Mouse (Mus musculus): ENCODE data around the gene Armc6. TPM values are rescaled to one million over a fixed set of nuclear protein-coding genes. Genes with fewer than 3 reads are reported as not detected.
A peak's percentile ranks its signal among the peaks of the same experiment; 100 is the strongest.

Gene Armc6
- 10 to 100 TPM in 1 of 2 experiments, 1 to 10 TPM in 1; 8.9 to 13.9 TPM for polyA plus RNA-seq (2017; shearing (Covaris generic))

- ATAC-seq, result peak; percentile 89
Observed at GRCm38 (mm10) chr8:70234080-70234780, at the start of gene Armc6, which contains the start of gene Sugp2. TSS of gene Armc6 (minus strand) at chr8:70234466. TSS of gene Sugp2 (plus strand) at chr8:70234226.

- peak; percentile 44 for ATAC-seq
Observed at GRCm38 (mm10) chr8:70283136-70284077, 49.1 kb upstream of the Armc6 start.

- ATAC-seq, result peak; percentile 86
Observed at GRCm38 (mm10) chr8:70282603-70283135, 48.4 kb upstream of the Armc6 start, which contains the start of gene Homer3. TSS of gene Homer3 (plus strand) at chr8:70282827.

- no peak for ATAC-seq
Observed at GRCm38 (mm10) chr8:70281001-70281400, 46.7 kb upstream of the Armc6 start.

GRCm38 (mm10) chr8:70279266-70279665 lies 45.0 kb upstream of the Armc6 start:
- no peak for ATAC-seq

- no peak for ATAC-seq
Observed at GRCm38 (mm10) chr8:70278175-70278574, 43.9 kb upstream of the Armc6 start.

GRCm38 (mm10) chr8:70276476-70276875 lies 42.2 kb upstream of the Armc6 start:
- no peak for ATAC-seq

- no peak for ATAC-seq
Observed at GRCm38 (mm10) chr8:70274350-70274749, 40.1 kb upstream of the Armc6 start.

GRCm38 (mm10) chr8:70272949-70273348 lies 38.7 kb upstream of the Armc6 start:
- peak; percentile 32 for ATAC-seq

- ATAC-seq, result no peak
Observed at GRCm38 (mm10) chr8:70268799-70269565, 34.7 kb upstream of the Armc6 start.

- no peak for ATAC-seq
Observed at GRCm38 (mm10) chr8:70268311-70268710, 34.0 kb upstream of the Armc6 start.

GRCm38 (mm10) chr8:70267674-70268073 lies 33.4 kb upstream of the Armc6 start:
- ATAC-seq, result no peak

- no peak for ATAC-seq
Observed at GRCm38 (mm10) chr8:70259043-70259442, 24.8 kb upstream of the Armc6 start.

GRCm38 (mm10) chr8:70258600-70258999 lies 24.3 kb upstream of the Armc6 start:
- ATAC-seq, result no peak

GRCm38 (mm10) chr8:70257456-70257855 lies 23.2 kb upstream of the Armc6 start:
- ATAC-seq, result no peak

GRCm38 (mm10) chr8:70254628-70255027 lies 20.4 kb upstream of the Armc6 start:
- no peak for ATAC-seq

- ATAC-seq, result no peak
Observed at GRCm38 (mm10) chr8:70247841-70248240, 13.6 kb upstream of the Armc6 start.

GRCm38 (mm10) chr8:70246622-70247021 lies 12.4 kb upstream of the Armc6 start:
- ATAC-seq, result no peak

- ATAC-seq, result no peak
Observed at GRCm38 (mm10) chr8:70240642-70241041, 6.4 kb upstream of the Armc6 start.

GRCm38 (mm10) chr8:70237842-70238241 lies 3.6 kb upstream of the Armc6 start:
- ATAC-seq, result no peak

GRCm38 (mm10) chr8:70234781-70235128 lies 489 bp upstream of the Armc6 start:
- no peak for ATAC-seq

- ATAC-seq, result no peak
Observed at GRCm38 (mm10) chr8:70233606-70234005, 660 bp downstream of the Armc6 start.
